Mouse (Mus musculus): ENCODE measurements around the gene Mt2. TPM values are rescaled to one million over a fixed set of nuclear protein-coding genes. Genes with fewer than 3 reads are reported as not detected.

The Mt2 gene
- polyA plus RNA-seq, 1 experiment: 523 TPM

DNA sequence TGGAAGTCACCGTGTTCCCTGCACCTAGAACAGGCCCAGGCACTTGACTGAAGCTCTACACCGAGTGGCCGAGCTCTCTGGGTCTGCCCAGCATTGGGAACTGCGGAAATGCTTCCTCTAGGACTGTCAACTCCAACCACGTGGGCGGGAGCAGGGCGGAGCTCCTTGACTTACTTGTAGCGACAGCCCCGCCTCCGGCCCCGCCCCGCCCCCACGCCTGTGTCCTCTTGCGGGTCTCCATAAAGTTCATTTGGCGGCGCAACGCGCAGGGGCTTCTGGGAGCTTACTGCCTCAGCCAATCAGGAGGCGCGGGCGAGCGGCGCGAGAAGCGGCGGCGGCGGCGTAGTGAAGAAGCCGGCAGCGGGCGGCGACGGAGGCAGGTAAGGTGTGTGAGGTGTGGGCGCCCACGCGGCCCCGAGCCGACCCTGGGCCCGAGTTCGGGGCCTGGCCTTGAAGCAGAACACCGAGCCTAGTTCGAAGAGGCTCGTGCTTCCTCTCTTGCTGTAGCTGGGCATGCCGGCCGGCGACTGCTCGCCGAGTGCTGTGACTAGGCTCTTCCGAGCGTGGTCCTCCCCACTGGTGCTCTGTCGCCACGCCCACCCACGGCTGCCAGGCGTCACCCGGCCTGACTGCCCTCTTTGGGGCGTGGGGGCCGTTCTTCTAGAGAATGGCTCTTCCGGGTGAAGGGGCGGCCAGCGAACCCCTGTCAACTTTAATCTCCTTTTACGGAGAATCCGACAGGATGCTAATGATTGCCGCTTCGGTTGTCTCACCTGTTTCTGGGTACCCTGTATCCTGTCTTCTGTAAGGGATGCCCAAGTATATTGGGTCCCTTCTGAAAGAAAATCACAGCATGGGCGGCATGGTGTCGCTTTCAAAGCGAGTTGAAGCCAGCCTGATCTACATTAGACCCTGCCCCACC lies 42.0 kb downstream of the Mt2 start, which contains the start of gene Nup93:
Gene Nup93, plus strand, starts transcription at position 313 of the 922 bp plus-strand sequence.
- TF ChIP-seq FLI1 (IDR thresholded peaks at IDR 0.05; ENCODE audit: low read length): no peak
- no peak for TF ChIP-seq GATA1 (IDR thresholded peaks at IDR 0.05; ENCODE audit: borderline replicate concordance, low read length)
- H3K4me1 ChIP-seq: peaks cover 49% of the 10 kb centered on the region
- no peaks in the 10 kb centered on the region for H3K9me3 ChIP-seq
- H3K27me3 ChIP-seq (replicated peaks): peaks cover 9% of the 10 kb centered on the region
- H3K4me3 ChIP-seq (replicated peaks): peak within 1 kb of the TSS; percentile 96
- peaks cover 7% of the 10 kb centered on the region for H3K36me3 ChIP-seq (replicated peaks; ENCODE audit: low read length)

Other genes with a start within 250 kb of the Mt2 start
- 37.6 and 51.7 TPM in 2 replicates for gene Amfr, start 159.8 kb upstream of the Mt2 start, polyA plus RNA-seq (2012; ENCODE audit: insufficient read depth, low replicate concordance)
- 185 and 240 TPM in 2 replicates for gene Nudt21, start 135.6 kb upstream of the Mt2 start, polyA plus RNA-seq (2012; ENCODE audit: insufficient read depth, low replicate concordance)
- gene Ogfod1, start 135.5 kb upstream of the Mt2 start, polyA plus RNA-seq (2012; ENCODE audit: insufficient read depth, low replicate concordance): 2.8 TPM in 1 of 2 replicates, not detected in the other
- 0.30 and 0.71 TPM in 2 replicates for gene Bbs2, start 73.7 kb upstream of the Mt2 start, polyA plus RNA-seq (2012; ENCODE audit: insufficient read depth, low replicate concordance)
- gene Mt4, start 35.5 kb upstream of the Mt2 start, polyA plus RNA-seq (2012; ENCODE audit: insufficient read depth, low replicate concordance): not detected in 2 replicates
- gene Mt3, start 20.1 kb upstream of the Mt2 start, polyA plus RNA-seq (2012; ENCODE audit: insufficient read depth, low replicate concordance): not detected in 2 replicates
- gene Mt1, start 6.4 kb downstream of the Mt2 start, polyA plus RNA-seq (2012; ENCODE audit: insufficient read depth, low replicate concordance): 627 and 878 TPM in 2 replicates
- gene Nup93, start 41.9 kb downstream of the Mt2 start, polyA plus RNA-seq (2012; ENCODE audit: insufficient read depth, low replicate concordance): 3.1 and 3.3 TPM in 2 replicates
- not detected in 2 replicates for gene Slc12a3, start 156.5 kb downstream of the Mt2 start, polyA plus RNA-seq (2012; ENCODE audit: insufficient read depth, low replicate concordance)
- gene Herpud1, start 213.8 kb downstream of the Mt2 start, polyA plus RNA-seq (2012; ENCODE audit: insufficient read depth, low replicate concordance): 188 and 443 TPM in 2 replicates

Data from megakaryocyte, embryonic 14.5 days (primary cell).